Mouse (Mus musculus) left cerebral cortex, postnatal 25 days (tissue): ENCODE measurements at regions not wholly inside any gene's neighbourhood (a gene's known extent, or its start where the extent isn't known, plus 50 kb on each side); places are given as distances from the start of the nearest gene placed in this dataset.

Experiments
- DNase-seq, 2 experiments: peaks; one replicate each; pipeline ENCODE4 v3.0.0; 2022; ENCODE audit warnings: low spot score in 2 of 2, mixed read lengths in 1 of 2
- intact Hi-C: fragments of 180-260 bp; cut with DNase I; formaldehyde crosslinking; loops from one replicate; pipeline ENCODE4 v1.15.1; 2025

DNA sequence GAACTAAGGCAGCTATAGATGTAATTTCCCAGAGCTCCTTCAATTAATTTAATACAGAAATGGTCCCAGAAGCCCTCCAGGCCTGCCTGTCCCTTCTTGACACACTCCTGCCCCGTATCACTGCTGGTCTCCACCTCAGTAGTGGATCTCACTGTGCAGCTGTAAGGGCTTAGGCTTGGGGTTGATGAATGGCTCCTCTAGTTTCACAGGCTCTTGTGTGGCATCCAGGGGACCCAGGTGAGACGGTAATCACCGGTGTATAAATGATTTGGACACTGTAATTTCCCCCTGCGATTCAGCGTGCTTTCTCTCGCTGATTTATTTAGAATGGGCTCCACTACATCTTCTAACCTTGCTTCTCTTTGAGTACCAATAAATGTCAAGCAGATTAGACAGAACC lies 583.1 kb upstream of the Tbl1xr1 start:
- no peak for DNase-seq
- intact Hi-C loops: loop anchor here (5.0 to 10.0 kb wide), 2 partner anchors 151 to 699 kb away; no protein-coding TSS in a partner anchor

GRCm38 (mm10) chr3:21494904-21495303 lies 581.5 kb upstream of the Tbl1xr1 start:
- no peak for DNase-seq
- intact Hi-C loops: loop anchor here (5.0 to 10.0 kb wide), 3 partner anchors 67 to 697 kb away; no protein-coding TSS in a partner anchor

DNA sequence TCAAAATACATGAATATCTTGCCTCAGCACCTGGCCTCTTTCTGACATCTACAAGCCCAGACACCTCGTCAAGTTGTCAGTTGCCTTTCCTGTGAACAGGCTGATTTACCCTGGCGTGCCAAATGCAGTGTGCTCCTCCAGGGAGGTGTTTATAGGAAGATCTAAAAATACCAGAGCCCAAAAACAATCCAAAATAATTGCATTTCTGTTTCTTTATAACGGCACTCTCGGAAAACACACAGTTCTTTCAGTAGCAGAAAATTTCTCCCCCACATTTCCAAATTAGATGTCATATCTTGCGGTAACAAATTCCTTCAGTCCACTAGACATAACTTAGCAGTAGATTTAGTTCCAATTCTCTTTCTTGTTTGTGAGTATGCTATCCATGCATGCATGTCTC lies 580.8 kb upstream of the Tbl1xr1 start:
- DNase-seq: peak in 1 of 2 experiments; percentile 42
- intact Hi-C loops: loop anchor here (5.0 to 10.0 kb wide), 2 partner anchors 67 to 149 kb away; no protein-coding TSS in a partner anchor

DNA sequence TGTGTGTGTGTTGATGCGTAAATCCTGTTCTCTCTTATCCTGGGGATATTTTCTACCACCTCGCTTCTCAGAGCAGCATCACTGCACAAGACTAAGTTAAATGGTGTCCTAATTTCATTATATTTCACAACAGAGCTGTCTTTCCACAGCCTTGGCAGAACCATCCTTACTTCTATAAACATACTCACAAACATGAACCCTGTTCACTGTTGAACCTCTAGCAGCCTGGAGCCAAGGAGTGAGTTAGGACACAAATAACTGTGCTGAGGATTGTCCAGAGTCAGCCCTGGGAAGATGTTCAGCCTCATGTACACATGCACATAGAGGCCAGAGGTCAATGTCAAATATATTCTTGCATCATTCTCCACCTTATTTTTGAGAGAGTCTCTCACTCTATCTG lies 580.3 kb upstream of the Tbl1xr1 start:
- no peak for DNase-seq
- intact Hi-C loops: loop anchor here (5.0 to 10.0 kb wide), 2 partner anchors 66 to 149 kb away; no protein-coding TSS in a partner anchor

- DNase-seq: no peak
- intact Hi-C loops: loop anchor here (5.0 to 10.0 kb wide), 2 partner anchors 65 to 148 kb away; no protein-coding TSS in a partner anchor
Measured at GRCm38 (mm10) chr3:21497011-21497410, 579.4 kb upstream of the Tbl1xr1 start.

DNA sequence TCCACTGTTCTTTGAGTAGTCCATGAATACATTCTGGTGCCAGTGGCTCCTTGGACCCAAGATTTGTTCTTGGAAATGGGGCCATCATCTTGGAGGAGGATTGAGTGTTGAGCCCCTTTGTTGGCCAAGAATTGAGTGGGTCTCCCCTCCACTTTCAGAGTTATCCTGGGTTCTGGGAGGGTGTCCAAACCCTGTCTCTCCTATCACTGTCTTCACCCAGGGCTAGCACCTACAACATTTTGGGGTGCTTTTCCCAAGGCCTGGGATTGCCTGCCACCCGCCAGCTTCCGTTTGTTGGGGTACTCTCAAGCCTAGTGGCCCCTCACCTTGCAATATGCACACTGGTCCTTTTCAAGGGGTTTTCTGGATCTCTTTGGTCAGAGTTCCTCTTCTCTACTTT lies 568.8 kb upstream of the Tbl1xr1 start:
- intact Hi-C loops: no loop called here
- DNase-seq: no peak

- intact Hi-C loops: no loop called here
- DNase-seq: no peak
Measured at GRCm38 (mm10) chr3:21512081-21512480, 564.4 kb upstream of the Tbl1xr1 start.

DNA sequence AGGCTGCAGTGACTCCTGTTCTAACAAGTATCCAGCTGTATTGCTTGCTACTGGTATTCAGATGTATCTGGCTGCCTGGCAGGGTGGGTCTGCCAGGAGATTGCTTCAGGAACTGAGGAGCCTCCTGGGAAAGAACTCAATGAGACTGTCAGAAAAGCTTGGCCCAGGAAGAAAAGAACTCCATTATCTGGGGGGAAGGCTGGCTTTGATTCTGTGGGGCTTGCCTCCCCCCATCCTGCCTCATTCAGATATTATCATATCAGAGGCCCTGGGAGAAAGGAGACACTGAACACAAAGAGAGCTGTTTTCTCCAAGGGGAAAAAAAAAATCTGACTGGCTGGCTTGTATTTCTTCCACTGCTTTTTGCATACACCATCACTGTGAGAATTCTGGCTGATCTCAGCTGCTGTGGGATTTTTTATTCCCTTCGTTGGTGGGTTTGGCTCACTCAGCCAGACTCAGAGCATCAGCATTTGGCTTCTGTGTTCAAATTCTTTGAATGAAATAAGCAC lies 552.0 kb upstream of the Tbl1xr1 start:
- intact Hi-C loops: no loop called here
- peak in 1 of 2 experiments; percentile 64 for DNase-seq

DNA sequence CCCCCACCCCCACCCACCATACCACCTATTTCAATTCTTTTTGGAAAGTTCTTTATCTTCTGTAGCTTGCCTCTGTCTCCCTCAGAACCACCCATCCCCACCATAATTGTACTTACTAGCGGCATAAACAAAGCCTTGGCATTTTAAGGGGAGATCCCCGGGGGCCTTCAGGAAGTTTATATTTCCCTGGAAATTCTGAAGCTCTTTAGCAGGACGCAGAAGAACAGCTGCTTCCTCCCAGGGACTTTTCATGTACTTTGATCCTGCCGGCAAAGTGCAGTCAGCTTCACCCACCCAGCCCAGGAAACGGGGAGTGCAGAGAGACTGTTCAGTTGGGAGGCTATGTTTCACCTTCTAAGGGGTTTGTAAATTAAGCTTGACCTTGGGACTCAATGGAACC lies 545.6 kb upstream of the Tbl1xr1 start:
- DNase-seq: no peak
- intact Hi-C loops: no loop called here

DNA sequence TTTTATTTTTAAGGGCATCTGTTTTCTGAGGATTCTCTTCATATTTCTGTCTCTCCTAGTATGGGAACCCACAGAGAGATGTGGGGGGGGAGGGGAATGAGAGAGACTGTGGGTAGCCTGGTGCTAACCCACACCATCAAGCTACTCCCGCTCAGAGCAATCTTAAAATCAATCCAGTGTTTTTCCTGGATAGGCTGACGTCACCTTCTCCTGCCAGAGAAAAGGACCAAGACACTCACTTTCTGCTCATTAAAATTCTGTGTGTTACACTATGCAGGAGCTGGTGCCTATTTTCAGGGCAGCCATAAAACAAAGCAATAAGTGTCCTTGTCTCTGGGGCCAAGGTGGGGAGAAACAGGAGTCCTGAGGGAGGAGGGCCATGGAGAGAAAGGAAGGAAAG lies 537.3 kb upstream of the Tbl1xr1 start:
- intact Hi-C loops: no loop called here
- peak in 1 of 2 experiments; percentile 51 for DNase-seq

DNA sequence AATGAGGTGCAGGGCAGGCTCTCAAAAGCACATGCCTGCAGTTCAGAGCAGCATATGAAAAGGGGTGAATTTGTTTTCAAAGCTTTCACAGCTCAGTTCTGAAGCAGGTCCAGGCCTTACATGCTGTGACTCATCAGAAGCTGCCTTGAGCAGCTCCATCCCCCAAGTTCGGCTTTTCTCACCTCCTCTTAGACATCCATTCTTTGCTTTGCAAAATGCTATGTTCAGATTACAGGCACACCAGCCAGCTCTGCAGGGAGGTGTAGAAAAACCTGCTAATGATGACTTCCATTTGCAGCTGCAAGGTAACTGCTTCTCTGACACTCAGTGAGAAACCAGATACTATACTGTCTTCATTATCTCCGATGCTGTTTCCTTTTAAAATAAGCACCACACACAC lies 532.0 kb upstream of the Tbl1xr1 start:
- peak; percentile 50 to 93 for DNase-seq
- intact Hi-C loops: no loop called here

- intact Hi-C loops: no loop called here
- DNase-seq: no peak
Measured at GRCm38 (mm10) chr3:21545156-21545893, 531.1 kb upstream of the Tbl1xr1 start.

- DNase-seq: no peak
- intact Hi-C loops: no loop called here
Measured at GRCm38 (mm10) chr3:21546411-21546810, 530.0 kb upstream of the Tbl1xr1 start.

GRCm38 (mm10) chr3:21549671-21550070 lies 526.8 kb upstream of the Tbl1xr1 start:
- intact Hi-C loops: no loop called here
- DNase-seq: no peak

GRCm38 (mm10) chr3:21553159-21553758 lies 523.2 kb upstream of the Tbl1xr1 start:
- DNase-seq: peak; percentile 61 to 82
- intact Hi-C loops: no loop called here

- intact Hi-C loops: no loop called here
- no peak for DNase-seq
Measured at GRCm38 (mm10) chr3:21553859-21554258, 522.6 kb upstream of the Tbl1xr1 start.

DNA sequence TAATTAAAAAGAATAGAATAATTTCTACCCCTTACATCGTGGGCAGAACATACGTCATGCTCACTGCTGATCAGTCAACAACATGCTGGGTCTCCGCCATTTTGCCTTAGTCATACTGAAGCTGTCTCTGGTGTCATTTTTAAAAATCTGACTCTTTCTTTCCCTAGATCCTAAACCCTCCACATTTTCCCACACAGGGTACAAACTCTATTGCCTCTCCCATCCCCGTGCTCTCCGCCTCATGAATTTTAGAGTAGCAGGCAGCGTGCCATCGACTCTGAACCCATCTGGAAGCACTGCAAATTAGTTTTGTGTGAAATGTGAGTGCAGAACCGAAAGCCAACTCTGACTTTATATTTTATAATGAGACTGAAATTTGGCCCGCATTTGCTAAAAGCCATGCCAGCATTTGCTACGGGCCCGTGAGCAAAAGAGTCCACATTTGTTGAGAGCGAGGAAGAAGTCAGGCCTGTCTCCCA lies 518.5 kb upstream of the Tbl1xr1 start:
- intact Hi-C loops: no loop called here
- peak; percentile 50 to 88 for DNase-seq

- intact Hi-C loops: loop anchor here (5.0 to 10.0 kb wide), 6 partner anchors 66 to 908 kb away; partner anchors contain the start of gene Tbl1xr1
- DNase-seq: no peak
Measured at GRCm38 (mm10) chr3:21562771-21563312, 513.6 kb upstream of the Tbl1xr1 start.

GRCm38 (mm10) chr3:21563454-21563853 lies 513.0 kb upstream of the Tbl1xr1 start:
- no peak for DNase-seq
- intact Hi-C loops: loop anchor here (5.0 to 10.0 kb wide), 6 partner anchors 66 to 909 kb away; partner anchors contain the start of gene Tbl1xr1

DNA sequence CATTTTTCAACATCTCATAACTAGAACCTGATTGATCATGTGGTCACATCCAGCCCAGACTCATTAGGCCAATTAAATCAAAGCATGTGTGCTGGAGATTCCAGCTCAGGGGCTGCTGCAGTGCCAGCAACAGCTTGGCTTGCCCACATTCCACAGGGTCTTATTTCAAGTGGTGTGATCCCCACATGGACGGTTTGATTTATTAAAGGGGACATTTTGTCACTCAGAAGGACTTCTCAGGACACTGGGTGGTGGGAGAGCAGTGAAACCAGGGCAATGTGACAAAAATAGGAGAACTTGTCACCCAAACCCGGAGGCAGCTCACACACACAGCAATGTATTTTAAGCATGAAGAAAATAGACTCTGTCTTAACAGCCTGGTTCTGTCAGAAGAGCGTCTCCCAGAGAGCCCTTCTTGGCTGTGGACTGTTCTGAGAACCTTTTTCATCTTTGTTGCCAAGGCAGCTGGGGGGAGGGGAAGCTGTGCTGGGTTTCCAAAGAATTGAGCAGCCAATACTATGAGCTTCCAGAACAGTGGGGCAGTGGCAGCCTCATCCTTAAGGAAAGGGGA lies 512.2 kb upstream of the Tbl1xr1 start:
- intact Hi-C loops: loop anchor here (2.0 to 10.0 kb wide), 8 partner anchors 67 to 909 kb away; partner anchors contain the start of gene Tbl1xr1
- peak; percentile 80 to 95 for DNase-seq
